Mouse (Mus musculus): ENCODE results near the gene Gm20708. TPM values are rescaled to one million over a fixed set of nuclear protein-coding genes. Genes with fewer than 3 reads are reported as not detected.

Gm20708 gene
- polyA plus RNA-seq, 1 experiment from 2014 or later, result 0.26 TPM

- H3K27me3 ChIP-seq (replicated peaks), result peaks cover 17% of the 10 kb centered on the region
- 31% methylated on average over 11 of the region's 11 CpGs for WGBS
- no peak overlapping the region for H3K9ac ChIP-seq
- peaks cover 28% of the 10 kb centered on the region for H3K4me1 ChIP-seq (replicated peaks)
- H3K9me3 ChIP-seq, result no peaks in the 10 kb centered on the region
- H3K4me3 ChIP-seq (replicated peaks), result no peak overlapping the region
- ATAC-seq, result peak; percentile 77
- H3K36me3 ChIP-seq, result no peaks in the 10 kb centered on the region
- H3K4me2 ChIP-seq (replicated peaks), result peak overlapping the region; percentile 39
- H3K27ac ChIP-seq, result peak overlapping the region; percentile 56
These were observed 53.8 kb downstream of the Gm20708 start for GRCm38 (mm10) chr11:117863174-117863856.

GRCm38 (mm10) chr11:117864805-117865204 is 55.3 kb downstream of the Gm20708 start:
- H3K4me3 ChIP-seq (replicated peaks), result no peak overlapping the region
- peaks cover 27% of the 10 kb centered on the region for H3K4me1 ChIP-seq (replicated peaks)
- no peak overlapping the region for H3K4me2 ChIP-seq (replicated peaks)
- no peak overlapping the region for H3K27ac ChIP-seq
- ATAC-seq, result no peak
- H3K27me3 ChIP-seq (replicated peaks), result peaks cover 15% of the 10 kb centered on the region
- no peaks in the 10 kb centered on the region for H3K9me3 ChIP-seq
- H3K9ac ChIP-seq, result no peak overlapping the region
- no peaks in the 10 kb centered on the region for H3K36me3 ChIP-seq
- 70% methylated on average over 2 of the region's 2 CpGs for WGBS

- 50% methylated on average over 6 of the region's 6 CpGs for WGBS
- H3K9me3 ChIP-seq, result no peaks in the 10 kb centered on the region
- ATAC-seq, result no peak
- H3K27ac ChIP-seq, result no peak overlapping the region
- H3K36me3 ChIP-seq, result no peaks in the 10 kb centered on the region
- peaks cover 4% of the 10 kb centered on the region for H3K27me3 ChIP-seq (replicated peaks)
- H3K9ac ChIP-seq, result no peak overlapping the region
- no peak overlapping the region for H3K4me3 ChIP-seq (replicated peaks)
- peaks cover 23% of the 10 kb centered on the region for H3K4me1 ChIP-seq (replicated peaks)
- H3K4me2 ChIP-seq (replicated peaks), result no peak overlapping the region
These were observed 56.5 kb downstream of the Gm20708 start for GRCm38 (mm10) chr11:117865988-117866387.

- H3K4me2 ChIP-seq (replicated peaks), result no peak overlapping the region; the same call in 1 of the 2 replicates
- no peaks in the 10 kb centered on the region for H3K36me3 ChIP-seq
- H3K9me3 ChIP-seq, result no peaks in the 10 kb centered on the region
- ATAC-seq, result peak; percentile 23; the same call in 1 of the 2 replicates
- whole genome bisulfite sequencing, result 37% methylated on average over 12 of the region's 12 CpGs
- no peak overlapping the region for H3K27ac ChIP-seq
- H3K27me3 ChIP-seq (replicated peaks), result no peaks in the 10 kb centered on the region
- H3K9ac ChIP-seq, result no peak overlapping the region
- H3K4me3 ChIP-seq (replicated peaks), result no peak overlapping the region
- peaks cover 26% of the 10 kb centered on the region for H3K4me1 ChIP-seq (replicated peaks)
These were observed 61.4 kb downstream of the Gm20708 start for GRCm38 (mm10) chr11:117870688-117871365.

- Histone ChIP-seq H3K27ac (no peak overlapping the region), H3K4me2 (replicated peaks) (no peak overlapping the region), H3K27me3 (replicated peaks) (no peaks in the 10 kb centered on the region), H3K9ac (no peak overlapping the region), H3K4me3 (replicated peaks) (no peak overlapping the region), H3K36me3 (no peaks in the 10 kb centered on the region), H3K9me3 (no peaks in the 10 kb centered on the region), H3K4me1 (replicated peaks) (peaks cover 22% of the 10 kb centered on the region)
- WGBS, result 69% methylated on average over 5 of the region's 5 CpGs
- ATAC-seq, result no peak
These were observed 61.9 kb downstream of the Gm20708 start for GRCm38 (mm10) chr11:117871376-117871775.

- ATAC-seq, result no peak
- 65% methylated on average over 12 of the region's 12 CpGs for WGBS
These were observed 62.6 kb downstream of the Gm20708 start for GRCm38 (mm10) chr11:117871911-117872584.

GRCm38 (mm10) chr11:117872861-117873608 is 63.6 kb downstream of the Gm20708 start, which contains the start of gene Tha1:
Gene Tha1 (minus strand): TSS chr11:117873481.
- Histone ChIP-seq H3K27ac (no peak within 1 kb of the TSS), H3K4me1 (replicated peaks) (peaks cover 26% of the 10 kb centered on the region), H3K36me3 (no peaks in the 10 kb centered on the region), H3K4me3 (replicated peaks) (peak within 1 kb of the TSS; percentile 52), H3K9me3 (no peaks in the 10 kb centered on the region), H3K27me3 (replicated peaks) (no peaks in the 10 kb centered on the region), H3K4me2 (replicated peaks) (peak within 1 kb of the TSS; percentile 83), H3K9ac (peak within 1 kb of the TSS; percentile 61)
- ATAC-seq, result peak; percentile 84
- 1% methylated on average over 51 of the region's 51 CpGs for WGBS

More at GRCm38 (mm10) chr11:117871911-117872584, 62.6 kb downstream of the Gm20708 start:
- no peaks in the 10 kb centered on the region for H3K9me3 ChIP-seq
- H3K27ac ChIP-seq, result no peak overlapping the region
- H3K36me3 ChIP-seq, result no peaks in the 10 kb centered on the region
- H3K27me3 ChIP-seq (replicated peaks), result no peaks in the 10 kb centered on the region
- peaks cover 21% of the 10 kb centered on the region for H3K4me1 ChIP-seq (replicated peaks)
- H3K4me2 ChIP-seq (replicated peaks), result peak overlapping the region; percentile 83; the same call in 1 of the 2 replicates
- H3K4me3 ChIP-seq (replicated peaks), result no peak overlapping the region
- H3K9ac ChIP-seq, result no peak overlapping the region

- no peak for ATAC-seq
- no peak overlapping the region for H3K9ac ChIP-seq
- no peak overlapping the region for H3K4me2 ChIP-seq (replicated peaks)
- no peaks in the 10 kb centered on the region for H3K27me3 ChIP-seq (replicated peaks)
- H3K4me1 ChIP-seq (replicated peaks), result peaks cover 36% of the 10 kb centered on the region
- no peak overlapping the region for H3K4me3 ChIP-seq (replicated peaks)
- 62% methylated on average over 4 of the region's 4 CpGs for WGBS
- H3K36me3 ChIP-seq, result no peaks in the 10 kb centered on the region
- no peaks in the 10 kb centered on the region for H3K9me3 ChIP-seq
- H3K27ac ChIP-seq, result no peak overlapping the region
These were observed 65.0 kb downstream of the Gm20708 start for GRCm38 (mm10) chr11:117874419-117874818.

- H3K4me1 ChIP-seq (replicated peaks), result peaks cover 32% of the 10 kb centered on the region
- 35% methylated on average over 6 of the region's 6 CpGs for WGBS
- H3K27ac ChIP-seq, result no peak overlapping the region
- no peaks in the 10 kb centered on the region for H3K27me3 ChIP-seq (replicated peaks)
- no peak overlapping the region; the same call in 1 of the 2 replicates for H3K9ac ChIP-seq
- no peak overlapping the region for H3K4me2 ChIP-seq (replicated peaks)
- H3K9me3 ChIP-seq, result no peaks in the 10 kb centered on the region
- no peak overlapping the region for H3K4me3 ChIP-seq (replicated peaks)
- H3K36me3 ChIP-seq, result no peaks in the 10 kb centered on the region
- no peak for ATAC-seq
These were observed 66.2 kb downstream of the Gm20708 start for GRCm38 (mm10) chr11:117875681-117876080.

- Histone ChIP-seq H3K4me2 (replicated peaks) (peak overlapping the region; percentile 49), H3K4me3 (replicated peaks) (no peak overlapping the region), H3K9me3 (no peaks in the 10 kb centered on the region), H3K27me3 (replicated peaks) (no peaks in the 10 kb centered on the region), H3K36me3 (no peaks in the 10 kb centered on the region), H3K27ac (peak overlapping the region; percentile 62), H3K9ac (0 out of 2 replicates have a peak overlapping the region, but pooled peaks have one; percentile 11), H3K4me1 (replicated peaks) (peaks cover 40% of the 10 kb centered on the region)
- ATAC-seq, result peak; percentile 52
- 21% methylated on average over 13 of the region's 13 CpGs for WGBS
These were observed 68.7 kb downstream of the Gm20708 start for GRCm38 (mm10) chr11:117877917-117878745.

- ATAC-seq, result no peak
These were observed 69.4 kb downstream of the Gm20708 start for GRCm38 (mm10) chr11:117878892-117879291.

More at GRCm38 (mm10) chr11:117878892-117879291, 69.4 kb downstream of the Gm20708 start:
- peaks cover 40% of the 10 kb centered on the region for H3K4me1 ChIP-seq (replicated peaks)
- H3K27ac ChIP-seq, result peak overlapping the region; percentile 62
- H3K4me3 ChIP-seq (replicated peaks), result no peak overlapping the region
- 40% methylated on average over 8 of the region's 8 CpGs for WGBS
- peak overlapping the region; percentile 49; the same call in 1 of the 2 replicates for H3K4me2 ChIP-seq (replicated peaks)
- H3K9me3 ChIP-seq, result no peaks in the 10 kb centered on the region
- H3K27me3 ChIP-seq (replicated peaks), result no peaks in the 10 kb centered on the region
- H3K36me3 ChIP-seq, result no peaks in the 10 kb centered on the region
- no peak overlapping the region for H3K9ac ChIP-seq

Data from intestine, embryonic 15.5 days (tissue).